Mouse (Mus musculus): ENCODE results near the gene Ankrd6. TPM values are rescaled to one million over a fixed set of nuclear protein-coding genes. Genes with fewer than 3 reads are reported as not detected.
A peak's percentile ranks its signal among the peaks of the same experiment; 100 is the strongest.

The Ankrd6 gene
- polyA plus RNA-seq, 1 experiment from 2014 or later: 12.2 TPM

- H3K4me3 ChIP-seq: no peak overlapping the region
- peaks cover 15% of the 10 kb centered on the region for H3K36me3 ChIP-seq (replicated peaks)
- no peak for DNase-seq (ENCODE audit: low spot score)
- no peak overlapping the region for H3K27ac ChIP-seq (replicated peaks)
- peaks cover 22% of the 10 kb centered on the region for H3K9me3 ChIP-seq
- 70% methylated on average over 10 of the region's 10 CpGs for WGBS
- no peaks in the 10 kb centered on the region for H3K4me1 ChIP-seq
- no peaks in the 10 kb centered on the region for H3K27me3 ChIP-seq (replicated peaks; ENCODE audit: low read depth, poor library complexity, severe bottlenecking)
Measured at GRCm38 (mm10) chr4:32889996-32890734, 60.5 kb downstream of the Ankrd6 start.

- WGBS: 88% methylated on average over 11 of the region's 11 CpGs
- Histone ChIP-seq H3K4me3 (no peak overlapping the region), H3K27me3 (replicated peaks; ENCODE audit: low read depth, poor library complexity, severe bottlenecking) (no peaks in the 10 kb centered on the region), H3K4me1 (0 out of 2 replicates have a peak, but pooled peaks cover 4% of the 10 kb centered on the region), H3K9me3 (peaks cover 13% of the 10 kb centered on the region), H3K27ac (replicated peaks) (no peak overlapping the region), H3K36me3 (replicated peaks) (peaks cover 6% of the 10 kb centered on the region; the same call in 1 of the 2 replicates)
- DNase-seq (ENCODE audit: low spot score): no peak
Measured at GRCm38 (mm10) chr4:32889246-32889645, 61.4 kb downstream of the Ankrd6 start.

DNA sequence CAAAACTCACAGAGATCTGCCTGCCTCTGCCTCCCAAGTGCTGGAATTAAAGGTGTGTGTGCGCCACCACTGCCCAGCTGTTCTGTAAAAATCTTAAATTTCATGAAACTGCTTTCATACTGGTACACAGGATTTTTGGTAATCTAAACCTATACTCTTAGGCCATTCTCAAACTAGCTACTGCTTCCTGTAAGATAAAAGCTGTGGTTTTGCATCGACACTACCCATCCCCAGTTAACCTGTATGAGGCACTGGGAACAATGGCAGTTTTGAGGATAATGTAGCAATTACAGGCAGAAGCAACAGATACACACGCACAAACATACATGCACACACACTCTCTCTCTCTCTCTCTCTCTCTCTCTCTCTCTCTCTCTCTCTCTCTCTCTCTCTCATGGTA is 64.2 kb downstream of the Ankrd6 start:
- Histone ChIP-seq H3K4me3 (no peak overlapping the region), H3K36me3 (replicated peaks) (no peaks in the 10 kb centered on the region), H3K4me1 (peaks cover 5% of the 10 kb centered on the region; the same call in 1 of the 2 replicates), H3K27me3 (replicated peaks; ENCODE audit: low read depth, poor library complexity, severe bottlenecking) (no peaks in the 10 kb centered on the region), H3K27ac (replicated peaks) (no peak overlapping the region), H3K9me3 (no peaks in the 10 kb centered on the region)
- WGBS: 91% methylated on average over 3 of the region's 3 CpGs
- DNase-seq (ENCODE audit: low spot score): no peak

DNA sequence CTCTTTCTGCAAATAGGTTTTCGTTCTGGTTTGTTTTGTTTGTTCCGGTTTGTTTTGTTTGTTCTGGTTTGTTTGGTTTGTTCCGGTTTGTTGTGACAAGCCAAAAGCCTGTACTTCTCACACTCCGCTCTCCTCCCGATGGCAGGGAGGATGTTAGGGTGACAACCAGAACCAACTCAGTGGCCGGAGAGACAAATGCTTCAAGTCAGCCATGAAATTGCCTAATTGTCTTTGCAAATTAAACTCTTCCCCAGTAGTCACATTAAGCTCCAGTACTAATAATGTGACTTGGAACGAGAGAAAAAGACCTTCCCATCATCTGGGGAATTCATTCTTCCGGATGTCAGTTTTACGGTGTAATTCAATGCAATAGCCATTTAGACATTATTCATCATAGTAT is 66.0 kb downstream of the Ankrd6 start:
- H3K4me1 ChIP-seq: peaks cover 10% of the 10 kb centered on the region; the same call in 1 of the 2 replicates
- no peaks in the 10 kb centered on the region for H3K9me3 ChIP-seq
- WGBS: 56% methylated on average over 9 of the region's 9 CpGs
- no peaks in the 10 kb centered on the region for H3K27me3 ChIP-seq (replicated peaks; ENCODE audit: low read depth, poor library complexity, severe bottlenecking)
- H3K27ac ChIP-seq (replicated peaks): no peak overlapping the region
- H3K4me3 ChIP-seq: no peak overlapping the region
- DNase-seq (ENCODE audit: low spot score): no peak
- H3K36me3 ChIP-seq (replicated peaks): no peaks in the 10 kb centered on the region

GRCm38 (mm10) chr4:32881001-32881400 is 69.6 kb downstream of the Ankrd6 start:
- H3K27me3 ChIP-seq (replicated peaks; ENCODE audit: low read depth, poor library complexity, severe bottlenecking): no peaks in the 10 kb centered on the region
- no peaks in the 10 kb centered on the region for H3K36me3 ChIP-seq (replicated peaks)
- H3K4me1 ChIP-seq: peaks cover 17% of the 10 kb centered on the region; the same call in 1 of the 2 replicates
- no peak for DNase-seq (ENCODE audit: low spot score)
- WGBS: 76% methylated on average over 4 of the region's 4 CpGs
- H3K27ac ChIP-seq (replicated peaks): no peak overlapping the region
- no peak overlapping the region for H3K4me3 ChIP-seq
- no peaks in the 10 kb centered on the region for H3K9me3 ChIP-seq

DNA sequence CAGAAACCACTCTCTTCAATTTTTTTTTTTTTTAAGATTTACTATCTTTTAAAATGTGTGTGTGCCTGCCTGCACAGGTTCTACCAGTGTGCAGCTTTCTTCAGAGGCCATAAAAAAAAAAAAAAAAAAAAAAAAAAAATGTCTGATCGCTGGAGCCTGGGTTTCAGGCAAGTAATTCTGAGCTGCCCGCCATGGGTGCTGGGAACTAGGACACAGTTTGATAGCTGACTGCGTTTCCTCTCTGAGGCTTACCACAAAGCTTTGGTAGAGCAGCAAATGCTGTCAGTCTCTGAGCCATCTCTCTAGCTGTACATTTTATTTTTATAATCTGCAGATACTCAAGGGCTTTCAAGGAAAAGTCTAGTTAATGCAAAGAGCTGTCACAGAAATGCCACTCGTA is 76.0 kb downstream of the Ankrd6 start:
- WGBS: 86% methylated on average over 4 of the region's 4 CpGs
- DNase-seq (ENCODE audit: low spot score): no peak
- H3K36me3 ChIP-seq (replicated peaks): no peaks in the 10 kb centered on the region

GRCm38 (mm10) chr4:32872189-32872749 is 78.4 kb downstream of the Ankrd6 start:
- DNase-seq (ENCODE audit: low spot score): no peak
- Histone ChIP-seq H3K27me3 (replicated peaks; ENCODE audit: low read depth, poor library complexity, severe bottlenecking) (no peaks in the 10 kb centered on the region), H3K36me3 (replicated peaks) (no peaks in the 10 kb centered on the region), H3K4me1 (no peaks in the 10 kb centered on the region), H3K4me3 (no peak overlapping the region), H3K27ac (replicated peaks) (no peak overlapping the region), H3K9me3 (no peaks in the 10 kb centered on the region)
- 88% methylated on average over 8 of the region's 8 CpGs for WGBS

More for the DNA sequence above, 76.0 kb downstream of the Ankrd6 start:
- H3K4me1 ChIP-seq: 0 out of 2 replicates have a peak, but pooled peaks cover 7% of the 10 kb centered on the region
- no peaks in the 10 kb centered on the region for H3K27me3 ChIP-seq (replicated peaks; ENCODE audit: low read depth, poor library complexity, severe bottlenecking)
- no peak overlapping the region for H3K27ac ChIP-seq (replicated peaks)
- H3K4me3 ChIP-seq: no peak overlapping the region
- H3K9me3 ChIP-seq: no peaks in the 10 kb centered on the region

GRCm38 (mm10) chr4:32869370-32869769 is 81.3 kb downstream of the Ankrd6 start:
- Histone ChIP-seq H3K36me3 (replicated peaks) (no peaks in the 10 kb centered on the region), H3K9me3 (no peaks in the 10 kb centered on the region), H3K27ac (replicated peaks) (no peak overlapping the region), H3K27me3 (replicated peaks; ENCODE audit: low read depth, poor library complexity, severe bottlenecking) (no peaks in the 10 kb centered on the region), H3K4me3 (no peak overlapping the region), H3K4me1 (peaks cover 7% of the 10 kb centered on the region)
- WGBS: 72% methylated on average over 9 of the region's 9 CpGs
- DNase-seq (ENCODE audit: low spot score): no peak

DNA sequence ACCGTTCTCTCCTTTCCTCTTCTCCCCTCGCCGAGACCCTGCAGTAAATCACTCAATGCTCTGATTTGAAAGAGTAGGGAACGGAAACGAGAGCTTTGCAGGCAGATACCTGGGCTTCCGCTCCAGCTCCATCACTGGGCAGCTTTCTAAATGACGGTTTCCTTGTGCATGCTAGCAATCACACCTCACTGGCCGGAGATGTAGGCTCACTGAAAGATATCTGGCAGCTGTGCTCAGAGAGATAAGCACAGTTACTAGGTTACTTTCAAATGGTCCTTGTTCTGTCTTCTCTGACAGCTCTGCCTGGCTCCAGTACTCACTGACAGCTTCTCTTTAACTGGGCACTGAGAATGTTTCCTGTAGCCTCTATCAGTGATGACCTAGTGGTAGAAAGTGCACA is 81.8 kb downstream of the Ankrd6 start:
- no peak for DNase-seq (ENCODE audit: low spot score)
- peaks cover 12% of the 10 kb centered on the region for H3K4me1 ChIP-seq
- no peak overlapping the region for H3K27ac ChIP-seq (replicated peaks)
- WGBS: 81% methylated on average over 8 of the region's 8 CpGs
- no peaks in the 10 kb centered on the region for H3K9me3 ChIP-seq
- no peaks in the 10 kb centered on the region for H3K36me3 ChIP-seq (replicated peaks)
- H3K4me3 ChIP-seq: no peak overlapping the region
- no peaks in the 10 kb centered on the region for H3K27me3 ChIP-seq (replicated peaks; ENCODE audit: low read depth, poor library complexity, severe bottlenecking)

DNA sequence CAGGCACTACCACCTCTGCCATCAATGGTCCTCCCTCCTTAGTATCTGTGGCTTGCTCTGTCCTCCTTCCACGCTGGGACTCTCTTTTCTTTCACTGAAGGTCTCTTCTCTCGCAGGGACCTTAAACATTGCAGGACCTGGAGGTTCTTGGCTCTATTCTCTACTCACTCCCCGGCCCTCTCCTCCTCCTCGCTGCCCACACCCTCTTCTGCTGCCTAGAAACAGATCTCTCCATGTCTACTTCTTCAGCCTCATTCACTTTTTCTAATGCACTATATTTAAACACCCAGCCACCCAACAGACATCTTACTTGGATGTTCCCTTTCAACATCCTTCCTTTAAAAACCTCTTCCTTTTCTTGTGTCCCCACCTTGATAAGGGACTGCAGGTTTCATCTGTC is 82.2 kb downstream of the Ankrd6 start:
- DNase-seq (ENCODE audit: low spot score): no peak
- Histone ChIP-seq H3K9me3 (no peaks in the 10 kb centered on the region), H3K4me1 (peaks cover 16% of the 10 kb centered on the region), H3K36me3 (replicated peaks) (no peaks in the 10 kb centered on the region), H3K27ac (replicated peaks) (no peak overlapping the region), H3K4me3 (no peak overlapping the region), H3K27me3 (replicated peaks; ENCODE audit: low read depth, poor library complexity, severe bottlenecking) (no peaks in the 10 kb centered on the region)
- WGBS: 89% methylated on average over 4 of the region's 4 CpGs

DNA sequence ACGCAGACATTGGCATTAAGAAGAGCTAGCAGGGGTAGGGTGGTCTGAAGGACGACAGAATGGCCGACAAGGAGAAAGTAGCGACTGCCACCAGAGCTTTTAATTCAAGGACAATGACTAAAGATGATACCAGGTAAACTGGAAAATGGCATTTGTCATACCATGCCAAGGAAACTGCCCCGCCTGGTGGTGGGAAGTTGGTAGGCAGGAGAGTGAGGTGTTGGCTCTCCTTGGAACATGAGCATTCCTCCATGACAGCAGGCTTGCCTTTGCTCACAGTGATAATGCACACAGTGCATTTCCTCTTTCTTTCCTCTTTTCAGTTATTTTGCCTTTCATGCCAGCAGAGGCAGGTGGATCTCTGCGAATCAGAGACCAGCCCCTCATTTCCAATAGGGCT is 83.2 kb downstream of the Ankrd6 start:
- H3K4me3 ChIP-seq: no peak overlapping the region
- H3K27me3 ChIP-seq (replicated peaks; ENCODE audit: low read depth, poor library complexity, severe bottlenecking): no peaks in the 10 kb centered on the region
- 90% methylated on average over 6 of the region's 6 CpGs for WGBS
- H3K9me3 ChIP-seq: no peaks in the 10 kb centered on the region
- no peak overlapping the region for H3K27ac ChIP-seq (replicated peaks)
- no peaks in the 10 kb centered on the region for H3K36me3 ChIP-seq (replicated peaks)
- DNase-seq (ENCODE audit: low spot score): no peak
- peaks cover 26% of the 10 kb centered on the region for H3K4me1 ChIP-seq

- H3K4me1 ChIP-seq: peaks cover 48% of the 10 kb centered on the region
- 89% methylated on average over 6 of the region's 6 CpGs for WGBS
- no peaks in the 10 kb centered on the region for H3K27me3 ChIP-seq (replicated peaks; ENCODE audit: low read depth, poor library complexity, severe bottlenecking)
- H3K27ac ChIP-seq (replicated peaks): peak overlapping the region; percentile 64; the same call in 1 of the 2 replicates
- no peak overlapping the region for H3K4me3 ChIP-seq
- no peak for DNase-seq (ENCODE audit: low spot score)
- no peaks in the 10 kb centered on the region for H3K9me3 ChIP-seq
- no peaks in the 10 kb centered on the region for H3K36me3 ChIP-seq (replicated peaks)
Measured at GRCm38 (mm10) chr4:32864867-32865242, 85.8 kb downstream of the Ankrd6 start.

Measured in embryonic facial prominence, embryonic 10.5 days (tissue).